In genomic region chr1:193320398-193320797, GRCm38 (mm10) we compare ENCODE assay signal across 23 mouse cellular contexts.
"Had no signal": no experiment of that assay in that cellular context is flagged by ENCODE, and none has a peak within 500 bp of the region (broad histone marks: within the 10 kb centered on the region; RNA-seq: fewer than 3 reads in every experiment).

No protein-coding gene starts in this region.

- DNase-seq: gastrocnemius, postnatal 10 days; gastrocnemius, postnatal 25 days; heart, adult 11 months; heart, adult 2 months; heart, postnatal 10 days; heart, postnatal 4 days; kidney, adult 18-20 months; kidney, adult 8-10 months; kidney, postnatal 10 days; kidney, postnatal 25 days; kidney, postnatal 4 days; liver; liver, embryonic 13.5 days had no signal

- H3K4me3 ChIP-seq: heart, adult 2 months; heart, embryonic 10.5 days; heart, embryonic 12.5 days; hindbrain, embryonic 10.5 days; hindbrain, embryonic 12.5 days; intestine, embryonic 15.5 days; layer of hippocampus, adult 2 months; left cerebral cortex, adult 2 months; limb, embryonic 10.5 days; limb, embryonic 12.5 days; liver, embryonic 13.5 days had no signal

- H3K27ac ChIP-seq: heart, adult 2 months; heart, embryonic 10.5 days; hindbrain, embryonic 10.5 days; hindbrain, embryonic 12.5 days; hindbrain, embryonic 14.5 days; intestine, embryonic 15.5 days; layer of hippocampus, adult 2 months; left cerebral cortex, adult 2 months; limb, embryonic 10.5 days; limb, embryonic 12.5 days; liver, embryonic 13.5 days had no signal
